Mouse (Mus musculus): ENCODE results near the gene Rab8b. TPM values are rescaled to one million over a fixed set of nuclear protein-coding genes. Genes with fewer than 3 reads are reported as not detected.
"Not testable (repeated sequence)": the region's sequence is repeated elsewhere in the genome, so short reads cannot be mapped to it uniquely, and the experiment has no call there.

Rab8b gene
- polyA plus RNA-seq, 1 experiment from 2014 or later = 30.6 TPM

DNA sequence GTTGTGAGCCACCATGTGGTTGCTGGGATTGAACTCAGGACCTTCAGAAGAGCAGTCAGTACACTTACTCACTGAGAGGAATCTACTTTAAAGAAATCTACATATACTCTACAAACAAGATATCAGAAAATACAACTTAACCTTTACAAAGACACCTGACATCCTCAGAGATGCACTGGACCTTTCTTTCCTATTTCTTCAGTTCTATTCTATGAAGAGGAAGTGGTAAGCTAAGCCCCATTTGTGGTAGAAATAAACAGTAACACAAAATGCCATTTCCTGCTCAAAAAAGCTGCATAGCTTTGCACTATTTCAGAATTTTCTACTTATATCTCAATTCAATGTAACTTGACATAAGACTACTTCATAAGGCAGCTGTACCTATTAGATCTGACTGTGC, 46.0 kb downstream of the Rab8b start:
- no peaks in the 10 kb centered on the region for H3K27me3 ChIP-seq (ENCODE audit: control insufficient read depth, insufficient read depth, low read depth, low read length)
- H3K4me1 ChIP-seq (ENCODE audit: control insufficient read depth, low read depth, low read length) = no peaks in the 10 kb centered on the region; the same call in 1 of the 2 replicates
- ATAC-seq (ENCODE audit: low read depth) = no peak
- no peak overlapping the region for H3K9ac ChIP-seq (ENCODE audit: low read depth, low read length)
- H3K4me2 ChIP-seq (ENCODE audit: low read depth, low read length) = no peak overlapping the region
- H3K27ac ChIP-seq (ENCODE audit: low read length) = no peak overlapping the region
- no peak overlapping the region for H3K4me3 ChIP-seq (ENCODE audit: low read depth, low read length)
- H3K9me3 ChIP-seq (replicated peaks; ENCODE audit: control insufficient read depth, low read length) = no peaks in the 10 kb centered on the region
- no peaks in the 10 kb centered on the region for H3K36me3 ChIP-seq (ENCODE audit: control insufficient read depth, insufficient read depth)

DNA sequence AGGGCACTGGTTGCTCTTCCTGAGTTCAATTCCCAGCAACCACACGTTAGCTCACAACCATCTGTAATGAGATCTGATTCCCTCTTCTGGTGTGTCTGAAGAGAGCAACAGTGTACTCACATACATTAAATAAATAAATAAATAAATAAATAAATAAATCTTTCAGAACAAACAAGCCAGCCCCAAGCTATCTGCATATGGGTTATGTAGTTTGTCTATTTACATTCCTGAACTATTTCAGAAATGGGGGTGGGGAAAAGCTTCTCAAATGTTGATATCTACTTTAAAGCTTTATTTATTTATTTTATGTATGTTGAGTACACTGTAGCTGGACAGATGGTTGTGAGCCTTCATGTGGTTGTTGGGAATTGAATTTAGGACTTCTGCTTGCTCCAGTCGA, 46.5 kb downstream of the Rab8b start:
- H3K27ac ChIP-seq (ENCODE audit: low read length); ATAC-seq (ENCODE audit: low read depth): not testable (repeated sequence)

DNA sequence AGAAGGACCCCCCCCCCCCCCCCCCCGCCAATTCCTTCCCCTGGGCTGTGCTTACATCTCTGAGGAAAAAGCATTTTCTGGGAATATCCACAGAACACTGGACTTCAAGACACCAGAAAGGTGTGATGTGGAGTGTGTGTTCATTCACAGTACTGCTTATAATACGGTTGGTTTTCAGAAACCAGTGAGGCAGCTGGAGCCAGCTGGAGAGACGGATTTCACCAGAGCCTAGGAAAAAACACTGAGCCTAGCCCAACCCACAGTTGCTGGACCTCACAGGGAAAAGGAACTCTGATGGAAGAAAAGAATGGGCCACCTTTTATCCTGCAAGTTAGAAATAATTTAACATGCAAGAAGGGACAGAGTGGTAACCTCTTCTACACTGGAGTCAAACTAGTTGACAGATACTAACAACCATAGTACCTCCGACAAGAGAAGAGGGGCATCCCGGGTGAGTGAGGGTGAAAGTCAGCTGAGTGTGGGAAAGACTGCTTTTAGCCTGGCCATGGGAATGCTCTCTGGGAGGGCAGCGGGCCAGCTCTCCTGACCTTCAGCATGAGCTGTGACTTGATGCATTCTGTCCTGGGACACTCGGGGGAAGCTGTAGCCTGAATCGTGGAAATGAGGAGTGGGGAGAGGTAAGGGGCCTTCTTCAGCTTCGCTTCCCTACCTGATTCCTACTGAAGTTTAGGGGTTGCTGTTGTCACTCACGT, 47.3 kb downstream of the Rab8b start:
- 85% methylated on average over 10 of the region's 10 CpGs for WGBS (ENCODE audit: insufficient replicate concordance)
- no peak overlapping the region for H3K27ac ChIP-seq (ENCODE audit: low read length)
- H3K4me2 ChIP-seq (ENCODE audit: low read depth, low read length) = no peak overlapping the region
- H3K36me3 ChIP-seq (ENCODE audit: control insufficient read depth, insufficient read depth) = no peaks in the 10 kb centered on the region
- H3K27me3 ChIP-seq (ENCODE audit: control insufficient read depth, insufficient read depth, low read depth, low read length) = no peaks in the 10 kb centered on the region
- ATAC-seq (ENCODE audit: low read depth) = no peak
- no peak overlapping the region for H3K4me3 ChIP-seq (ENCODE audit: low read depth, low read length)
- no peak overlapping the region for H3K9ac ChIP-seq (ENCODE audit: low read depth, low read length)
- no peaks in the 10 kb centered on the region; the same call in 1 of the 2 replicates for H3K4me1 ChIP-seq (ENCODE audit: control insufficient read depth, low read depth, low read length)
- H3K9me3 ChIP-seq (replicated peaks; ENCODE audit: control insufficient read depth, low read length) = no peaks in the 10 kb centered on the region

More for the DNA sequence above, 46.5 kb downstream of the Rab8b start:
- not testable (repeated sequence) for H3K4me2 ChIP-seq (ENCODE audit: low read depth, low read length); H3K27me3 ChIP-seq (ENCODE audit: control insufficient read depth, insufficient read depth, low read depth, low read length); H3K9ac ChIP-seq (ENCODE audit: low read depth, low read length); H3K4me1 ChIP-seq (ENCODE audit: control insufficient read depth, low read depth, low read length); H3K36me3 ChIP-seq (ENCODE audit: control insufficient read depth, insufficient read depth); H3K9me3 ChIP-seq (replicated peaks; ENCODE audit: control insufficient read depth, low read length); H3K4me3 ChIP-seq (ENCODE audit: low read depth, low read length)
- 67% methylated on average over 2 of the region's 2 CpGs for WGBS (ENCODE audit: insufficient replicate concordance)

DNA sequence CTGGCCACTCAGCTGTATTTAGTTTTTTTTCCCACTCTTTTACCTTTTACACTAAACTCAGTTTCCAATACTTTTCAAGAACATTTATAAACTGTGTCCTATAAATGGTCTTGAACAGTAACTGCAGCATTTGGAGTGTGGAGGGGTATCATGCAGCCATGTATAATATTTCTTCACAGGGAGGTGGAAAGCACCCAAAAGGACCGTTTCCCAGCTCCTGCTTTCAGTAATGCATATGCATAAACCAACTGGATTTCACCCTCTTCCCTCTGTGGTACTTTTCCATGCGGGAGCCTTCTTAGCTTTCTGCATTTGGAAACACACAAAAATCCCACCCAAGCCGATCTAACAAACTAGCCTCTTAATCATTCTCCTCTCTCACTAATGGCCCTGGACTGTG, 54.8 kb downstream of the Rab8b start:
- 72% methylated on average over 3 of the region's 3 CpGs for WGBS (ENCODE audit: insufficient replicate concordance)
- Histone ChIP-seq H3K9me3 (replicated peaks; ENCODE audit: control insufficient read depth, low read length) (no peaks in the 10 kb centered on the region), H3K4me3 (ENCODE audit: low read depth, low read length) (no peak overlapping the region), H3K36me3 (ENCODE audit: control insufficient read depth, insufficient read depth) (peaks cover 19% of the 10 kb centered on the region), H3K4me2 (ENCODE audit: low read depth, low read length) (no peak overlapping the region), H3K4me1 (ENCODE audit: control insufficient read depth, low read depth, low read length) (no peaks in the 10 kb centered on the region), H3K27me3 (ENCODE audit: control insufficient read depth, insufficient read depth, low read depth, low read length) (no peaks in the 10 kb centered on the region), H3K9ac (ENCODE audit: low read depth, low read length) (no peak overlapping the region), H3K27ac (ENCODE audit: low read length) (no peak overlapping the region)
- no peak for ATAC-seq (ENCODE audit: low read depth)

DNA sequence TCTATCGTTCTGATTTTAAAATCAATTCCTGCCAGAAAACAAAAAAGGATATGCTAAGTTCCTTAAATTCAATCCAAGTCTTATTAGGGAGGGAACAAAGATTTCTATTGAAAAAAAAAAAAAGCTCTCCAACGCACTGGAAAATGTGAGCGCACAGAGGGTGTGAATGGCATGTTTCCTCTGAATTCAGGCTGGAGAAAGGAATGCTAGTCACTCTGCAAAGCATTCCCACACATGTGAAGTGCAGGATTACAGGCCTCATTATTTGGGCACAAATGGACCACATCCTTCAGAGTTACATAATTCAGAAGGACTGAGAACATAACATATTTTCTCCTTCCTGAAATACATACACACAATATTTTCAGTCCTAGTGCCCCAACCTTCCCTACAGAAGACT, 56.0 kb downstream of the Rab8b start:
- H3K9me3 ChIP-seq (replicated peaks; ENCODE audit: control insufficient read depth, low read length) = no peaks in the 10 kb centered on the region
- H3K27me3 ChIP-seq (ENCODE audit: control insufficient read depth, insufficient read depth, low read depth, low read length) = no peaks in the 10 kb centered on the region
- no peak for ATAC-seq (ENCODE audit: low read depth)
- H3K27ac ChIP-seq (ENCODE audit: low read length) = no peak overlapping the region
- peaks cover 19% of the 10 kb centered on the region for H3K36me3 ChIP-seq (ENCODE audit: control insufficient read depth, insufficient read depth)
- no peak overlapping the region for H3K9ac ChIP-seq (ENCODE audit: low read depth, low read length)
- H3K4me3 ChIP-seq (ENCODE audit: low read depth, low read length) = no peak overlapping the region
- H3K4me1 ChIP-seq (ENCODE audit: control insufficient read depth, low read depth, low read length) = no peaks in the 10 kb centered on the region
- no peak overlapping the region for H3K4me2 ChIP-seq (ENCODE audit: low read depth, low read length)
- WGBS (ENCODE audit: insufficient replicate concordance) = 92% methylated on average over 3 of the region's 3 CpGs

DNA sequence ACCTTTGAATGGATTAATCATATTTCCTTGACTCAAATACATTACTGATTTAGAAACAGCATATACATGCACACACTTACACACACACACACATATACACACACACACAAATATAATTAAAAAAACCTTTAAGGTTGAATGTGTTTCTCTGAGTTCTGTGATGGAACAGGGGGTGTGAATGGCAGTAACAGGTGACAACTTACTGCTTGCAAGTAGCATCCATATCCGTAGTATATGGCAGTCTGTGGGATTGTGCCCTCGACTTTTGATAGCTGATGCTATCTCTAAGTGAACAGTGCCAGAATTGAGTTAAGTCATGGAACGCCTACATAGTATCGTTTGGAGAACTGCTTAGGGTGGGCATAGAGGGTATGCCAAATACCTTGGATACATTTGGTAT, 57.3 kb downstream of the Rab8b start:
- H3K4me3 ChIP-seq (ENCODE audit: low read depth, low read length) = no peak overlapping the region
- ATAC-seq (ENCODE audit: low read depth) = no peak
- WGBS (ENCODE audit: insufficient replicate concordance) = 82% methylated on average over 4 of the region's 4 CpGs

DNA sequence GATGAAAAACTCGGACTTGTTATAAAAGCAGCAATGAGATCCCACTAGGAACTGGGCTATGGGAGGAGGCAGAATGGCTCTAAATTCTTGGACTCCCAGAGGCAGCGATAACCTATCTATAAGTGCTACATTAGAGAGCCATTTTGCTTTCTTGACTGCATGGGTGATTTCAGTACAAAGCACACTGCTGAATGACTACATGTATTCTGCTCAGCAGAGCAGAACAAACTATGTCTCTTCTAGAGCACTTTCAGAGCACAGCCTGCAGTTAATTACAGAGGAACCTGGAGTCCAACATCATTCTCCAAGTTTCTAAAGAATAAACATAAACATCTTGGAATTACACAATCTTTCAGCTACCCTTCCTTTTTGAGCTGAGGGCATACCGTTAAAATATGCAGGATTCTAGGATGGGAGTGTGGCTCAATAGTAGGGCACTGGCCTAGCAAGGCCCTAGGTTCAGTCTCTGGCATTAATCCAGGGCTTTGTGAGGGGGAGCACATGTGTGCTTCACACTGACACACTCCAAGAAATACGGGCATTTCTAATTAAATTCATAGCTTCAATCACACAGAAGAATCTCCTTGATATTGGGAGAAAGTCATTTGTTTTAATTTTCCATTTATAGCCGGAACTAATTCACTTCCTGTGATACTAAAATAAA, 58.3 kb downstream of the Rab8b start:
- no peak overlapping the region for H3K9ac ChIP-seq (ENCODE audit: low read depth, low read length)
- no peak overlapping the region for H3K27ac ChIP-seq (ENCODE audit: low read length)
- H3K9me3 ChIP-seq (replicated peaks; ENCODE audit: control insufficient read depth, low read length) = no peaks in the 10 kb centered on the region
- no peak overlapping the region for H3K4me3 ChIP-seq (ENCODE audit: low read depth, low read length)
- WGBS (ENCODE audit: insufficient replicate concordance) = 82% methylated on average over 5 of the region's 5 CpGs
- no peaks in the 10 kb centered on the region for H3K4me1 ChIP-seq (ENCODE audit: control insufficient read depth, low read depth, low read length)
- ATAC-seq (ENCODE audit: low read depth) = no peak
- H3K36me3 ChIP-seq (ENCODE audit: control insufficient read depth, insufficient read depth) = peaks cover 19% of the 10 kb centered on the region
- no peak overlapping the region for H3K4me2 ChIP-seq (ENCODE audit: low read depth, low read length)
- no peaks in the 10 kb centered on the region for H3K27me3 ChIP-seq (ENCODE audit: control insufficient read depth, insufficient read depth, low read depth, low read length)

More for the DNA sequence above, 57.3 kb downstream of the Rab8b start:
- peaks cover 19% of the 10 kb centered on the region for H3K36me3 ChIP-seq (ENCODE audit: control insufficient read depth, insufficient read depth)
- no peak overlapping the region for H3K4me2 ChIP-seq (ENCODE audit: low read depth, low read length)
- no peaks in the 10 kb centered on the region for H3K9me3 ChIP-seq (replicated peaks; ENCODE audit: control insufficient read depth, low read length)
- no peaks in the 10 kb centered on the region for H3K4me1 ChIP-seq (ENCODE audit: control insufficient read depth, low read depth, low read length)
- no peak overlapping the region for H3K9ac ChIP-seq (ENCODE audit: low read depth, low read length)
- no peaks in the 10 kb centered on the region for H3K27me3 ChIP-seq (ENCODE audit: control insufficient read depth, insufficient read depth, low read depth, low read length)
- H3K27ac ChIP-seq (ENCODE audit: low read length) = no peak overlapping the region

DNA sequence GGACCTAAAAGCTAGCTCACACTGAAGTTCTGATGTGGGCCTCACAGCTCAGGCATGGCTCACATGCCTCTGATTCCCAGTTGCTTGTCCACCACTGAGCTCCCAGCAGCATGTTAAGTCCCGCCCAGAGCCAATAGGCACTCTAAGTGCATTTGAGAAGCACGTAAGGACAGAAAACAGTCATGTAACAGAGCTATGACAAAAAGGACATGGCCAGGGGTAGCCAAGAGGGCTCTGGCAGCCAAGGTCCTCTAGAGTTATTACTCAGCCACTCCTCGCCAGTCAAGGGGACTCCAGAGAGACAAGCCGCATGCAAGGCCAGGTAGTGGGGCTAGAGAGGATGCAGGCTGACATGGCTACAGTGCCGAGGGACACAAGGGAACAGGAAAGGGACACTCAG, 60.0 kb downstream of the Rab8b start:
- Histone ChIP-seq H3K36me3 (ENCODE audit: control insufficient read depth, insufficient read depth) (peaks cover 22% of the 10 kb centered on the region), H3K4me3 (ENCODE audit: low read depth, low read length) (no peak overlapping the region), H3K9me3 (replicated peaks; ENCODE audit: control insufficient read depth, low read length) (no peaks in the 10 kb centered on the region), H3K27ac (ENCODE audit: low read length) (no peak overlapping the region), H3K4me2 (ENCODE audit: low read depth, low read length) (no peak overlapping the region), H3K4me1 (ENCODE audit: control insufficient read depth, low read depth, low read length) (no peaks in the 10 kb centered on the region), H3K27me3 (ENCODE audit: control insufficient read depth, insufficient read depth, low read depth, low read length) (no peaks in the 10 kb centered on the region), H3K9ac (ENCODE audit: low read depth, low read length) (no peak overlapping the region)
- WGBS (ENCODE audit: insufficient replicate concordance) = 85% methylated on average over 5 of the region's 5 CpGs
- no peak for ATAC-seq (ENCODE audit: low read depth)

DNA sequence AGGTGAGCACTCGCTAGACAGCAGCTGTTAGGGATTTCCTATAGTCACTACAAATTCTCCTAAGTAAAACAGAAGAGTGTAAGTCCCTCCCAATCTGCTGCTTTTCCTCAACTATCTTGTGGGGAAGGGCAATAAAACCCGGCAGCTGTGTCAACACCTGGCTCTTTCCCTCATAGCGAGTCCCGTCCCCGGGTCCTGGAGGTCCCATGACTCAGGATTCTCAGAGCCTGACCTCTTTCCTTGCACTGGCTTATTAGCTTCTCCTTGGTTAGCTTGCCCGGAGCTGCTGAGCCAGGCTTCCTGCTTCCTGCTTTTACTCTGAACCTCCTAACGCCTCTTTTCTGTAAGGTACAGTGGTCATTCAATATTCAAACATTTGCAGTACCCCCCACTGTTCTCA, 63.6 kb downstream of the Rab8b start:
- no peak for ATAC-seq (ENCODE audit: low read depth)
- H3K4me2 ChIP-seq (ENCODE audit: low read depth, low read length) = no peak overlapping the region
- no peaks in the 10 kb centered on the region for H3K4me1 ChIP-seq (ENCODE audit: control insufficient read depth, low read depth, low read length)
- no peak overlapping the region for H3K9ac ChIP-seq (ENCODE audit: low read depth, low read length)
- WGBS (ENCODE audit: insufficient replicate concordance) = 64% methylated on average over 7 of the region's 7 CpGs
- H3K27ac ChIP-seq (ENCODE audit: low read length) = no peak overlapping the region
- H3K27me3 ChIP-seq (ENCODE audit: control insufficient read depth, insufficient read depth, low read depth, low read length) = no peaks in the 10 kb centered on the region
- H3K9me3 ChIP-seq (replicated peaks; ENCODE audit: control insufficient read depth, low read length) = no peaks in the 10 kb centered on the region
- H3K4me3 ChIP-seq (ENCODE audit: low read depth, low read length) = no peak overlapping the region
- peaks cover 12% of the 10 kb centered on the region for H3K36me3 ChIP-seq (ENCODE audit: control insufficient read depth, insufficient read depth)

Measured in liver, embryonic 16.5 days (tissue).